Mouse (Mus musculus): ENCODE data around the gene Mcub. TPM values are rescaled to one million over a fixed set of nuclear protein-coding genes. Genes with fewer than 3 reads are reported as not detected.

Mcub gene
- polyA plus RNA-seq, 1 experiment: 3.1 TPM

- WGBS: 63% methylated on average over 7 of the region's 7 CpGs
- no peak overlapping the region for H3K27ac ChIP-seq (ENCODE audit: insufficient read depth, low read depth, low read length)
- TF ChIP-seq CTCF (conservative IDR thresholded peaks at IDR 0.05; ENCODE audit: insufficient read depth, insufficient read length, low read depth, low read length): no peak
- no peak for TF ChIP-seq POLR2A (IDR thresholded peaks at IDR 0.05; ENCODE audit: low read depth, low read length)
- no peaks in the 10 kb centered on the region for H3K27me3 ChIP-seq (replicated peaks; ENCODE audit: control insufficient read depth, insufficient read depth, low read length)
- H3K4me3 ChIP-seq (ENCODE audit: insufficient read depth, low read depth, low read length): no peak overlapping the region
- H3K36me3 ChIP-seq (ENCODE audit: control insufficient read depth, insufficient read depth, low read length): no peaks in the 10 kb centered on the region
- DNase-seq: no peak
- H3K4me1 ChIP-seq (ENCODE audit: control insufficient read depth, insufficient read depth, low read length): no peaks in the 10 kb centered on the region
Observed at GRCm38 (mm10) chr3:129939058-129939457, 30.9 kb downstream of the Mcub start.

- Histone ChIP-seq H3K4me1 (ENCODE audit: control insufficient read depth, insufficient read depth, low read length) (no peaks in the 10 kb centered on the region), H3K36me3 (ENCODE audit: control insufficient read depth, insufficient read depth, low read length) (no peaks in the 10 kb centered on the region), H3K27me3 (replicated peaks; ENCODE audit: control insufficient read depth, insufficient read depth, low read length) (no peaks in the 10 kb centered on the region), H3K27ac (ENCODE audit: insufficient read depth, low read depth, low read length) (no peak overlapping the region), H3K4me3 (ENCODE audit: insufficient read depth, low read depth, low read length) (no peak overlapping the region)
- DNase-seq: no peak
- WGBS: 18% methylated on average over 3 of the region's 3 CpGs
- no peak for TF ChIP-seq POLR2A (IDR thresholded peaks at IDR 0.05; ENCODE audit: low read depth, low read length)
- TF ChIP-seq CTCF (conservative IDR thresholded peaks at IDR 0.05; ENCODE audit: insufficient read depth, insufficient read length, low read depth, low read length): no peak
Observed at GRCm38 (mm10) chr3:129937848-129938247, 32.2 kb downstream of the Mcub start.

- DNase-seq: no peak
- WGBS: 42% methylated on average over 9 of the region's 9 CpGs
- TF ChIP-seq CTCF (conservative IDR thresholded peaks at IDR 0.05; ENCODE audit: insufficient read depth, insufficient read length, low read depth, low read length) (no peak), POLR2A (IDR thresholded peaks at IDR 0.05; ENCODE audit: low read depth, low read length) (no peak)
Observed at GRCm38 (mm10) chr3:129936561-129936960, 33.4 kb downstream of the Mcub start.

GRCm38 (mm10) chr3:129932443-129932842, 37.6 kb downstream of the Mcub start:
- whole genome bisulfite sequencing: 33% methylated on average over 4 of the region's 4 CpGs
- peak; percentile 15 for DNase-seq
- H3K4me3 ChIP-seq (ENCODE audit: insufficient read depth, low read depth, low read length): no peak overlapping the region
- no peak for TF ChIP-seq POLR2A (IDR thresholded peaks at IDR 0.05; ENCODE audit: low read depth, low read length)
- peak; percentile 51 for TF ChIP-seq CTCF (conservative IDR thresholded peaks at IDR 0.05; ENCODE audit: insufficient read depth, insufficient read length, low read depth, low read length)
- H3K4me1 ChIP-seq (ENCODE audit: control insufficient read depth, insufficient read depth, low read length): no peaks in the 10 kb centered on the region
- H3K27me3 ChIP-seq (replicated peaks; ENCODE audit: control insufficient read depth, insufficient read depth, low read length): no peaks in the 10 kb centered on the region
- H3K36me3 ChIP-seq (ENCODE audit: control insufficient read depth, insufficient read depth, low read length): no peaks in the 10 kb centered on the region
- H3K27ac ChIP-seq (ENCODE audit: insufficient read depth, low read depth, low read length): no peak overlapping the region

More at GRCm38 (mm10) chr3:129936561-129936960, 33.4 kb downstream of the Mcub start:
- H3K4me1 ChIP-seq (ENCODE audit: control insufficient read depth, insufficient read depth, low read length): no peaks in the 10 kb centered on the region
- no peaks in the 10 kb centered on the region for H3K36me3 ChIP-seq (ENCODE audit: control insufficient read depth, insufficient read depth, low read length)
- no peaks in the 10 kb centered on the region for H3K27me3 ChIP-seq (replicated peaks; ENCODE audit: control insufficient read depth, insufficient read depth, low read length)
- no peak overlapping the region for H3K4me3 ChIP-seq (ENCODE audit: insufficient read depth, low read depth, low read length)
- no peak overlapping the region for H3K27ac ChIP-seq (ENCODE audit: insufficient read depth, low read depth, low read length)

- no peak for DNase-seq
- TF ChIP-seq POLR2A (IDR thresholded peaks at IDR 0.05; ENCODE audit: low read depth, low read length): no peak
- no peak for TF ChIP-seq CTCF (conservative IDR thresholded peaks at IDR 0.05; ENCODE audit: insufficient read depth, insufficient read length, low read depth, low read length)
- Histone ChIP-seq H3K36me3 (ENCODE audit: control insufficient read depth, insufficient read depth, low read length) (no peaks in the 10 kb centered on the region), H3K27me3 (replicated peaks; ENCODE audit: control insufficient read depth, insufficient read depth, low read length) (no peaks in the 10 kb centered on the region), H3K4me1 (ENCODE audit: control insufficient read depth, insufficient read depth, low read length) (no peaks in the 10 kb centered on the region), H3K4me3 (ENCODE audit: insufficient read depth, low read depth, low read length) (no peak overlapping the region), H3K27ac (ENCODE audit: insufficient read depth, low read depth, low read length) (no peak overlapping the region)
- WGBS: 56% methylated on average over 6 of the region's 6 CpGs
Observed at GRCm38 (mm10) chr3:129930213-129930778, 39.7 kb downstream of the Mcub start.

- Histone ChIP-seq H3K27me3 (replicated peaks; ENCODE audit: control insufficient read depth, insufficient read depth, low read length) (no peaks in the 10 kb centered on the region), H3K4me3 (ENCODE audit: insufficient read depth, low read depth, low read length) (no peak overlapping the region), H3K36me3 (ENCODE audit: control insufficient read depth, insufficient read depth, low read length) (no peaks in the 10 kb centered on the region), H3K27ac (ENCODE audit: insufficient read depth, low read depth, low read length) (no peak overlapping the region), H3K4me1 (ENCODE audit: control insufficient read depth, insufficient read depth, low read length) (no peaks in the 10 kb centered on the region)
- WGBS: 90% methylated on average over 3 of the region's 3 CpGs
- TF ChIP-seq CTCF (conservative IDR thresholded peaks at IDR 0.05; ENCODE audit: insufficient read depth, insufficient read length, low read depth, low read length) (no peak), POLR2A (IDR thresholded peaks at IDR 0.05; ENCODE audit: low read depth, low read length) (no peak)
- DNase-seq: no peak
Observed at GRCm38 (mm10) chr3:129925861-129926260, 44.1 kb downstream of the Mcub start.

- TF ChIP-seq CTCF (conservative IDR thresholded peaks at IDR 0.05; ENCODE audit: insufficient read depth, insufficient read length, low read depth, low read length) (no peak), POLR2A (IDR thresholded peaks at IDR 0.05; ENCODE audit: low read depth, low read length) (no peak)
- H3K36me3 ChIP-seq (ENCODE audit: control insufficient read depth, insufficient read depth, low read length): no peaks in the 10 kb centered on the region
- 59% methylated on average over 7 of the region's 7 CpGs for WGBS
- H3K27ac ChIP-seq (ENCODE audit: insufficient read depth, low read depth, low read length): no peak overlapping the region
- no peaks in the 10 kb centered on the region for H3K27me3 ChIP-seq (replicated peaks; ENCODE audit: control insufficient read depth, insufficient read depth, low read length)
- H3K4me3 ChIP-seq (ENCODE audit: insufficient read depth, low read depth, low read length): no peak overlapping the region
- peak; percentile 63 for DNase-seq
- H3K4me1 ChIP-seq (ENCODE audit: control insufficient read depth, insufficient read depth, low read length): no peaks in the 10 kb centered on the region
Observed at GRCm38 (mm10) chr3:129923581-129923980, 46.4 kb downstream of the Mcub start.

All from kidney, adult 2 months (tissue).